Mouse (Mus musculus): Measurements from ENCODE around the gene H2-M11.

The H2-M11 gene

GRCm38 (mm10) chr17:36546775-36547174 lies at the start of gene H2-M11:
Gene H2-M11, plus strand, starts transcription at chr17:36547075.
- DNase-seq = no peak

DNA sequence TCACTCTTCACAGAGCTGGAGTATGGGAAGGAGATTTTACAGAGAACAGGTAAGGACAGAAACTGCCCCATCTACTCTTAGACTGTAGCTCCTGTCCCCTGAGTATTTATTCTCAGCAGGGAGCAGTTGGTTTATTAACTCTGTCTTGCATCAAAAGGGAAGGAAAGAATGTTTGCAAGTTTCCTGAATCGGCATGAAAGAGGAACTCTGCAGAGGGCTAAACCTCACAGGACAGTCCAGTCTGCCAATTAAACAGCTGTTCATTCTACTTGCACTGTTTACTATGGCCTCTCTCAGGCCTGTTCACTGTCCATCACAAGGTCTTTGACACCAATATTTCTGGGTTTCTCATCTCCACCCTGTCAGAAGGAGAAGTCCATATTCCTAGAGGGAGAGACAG lies 46.4 kb upstream of the H2-M11 start:
- no peak for DNase-seq

GRCm38 (mm10) chr17:36503910-36504309 lies 43.0 kb upstream of the H2-M11 start:
- no peak for DNase-seq
